Mouse (Mus musculus): ENCODE measurements around the gene Zfand2b. TPM values are rescaled to one million over a fixed set of nuclear protein-coding genes. Genes with fewer than 3 reads are reported as not detected.

Zfand2b gene
- total RNA-seq, 2 experiments from 2014 or later: 16.3 to 16.7 TPM

DNA sequence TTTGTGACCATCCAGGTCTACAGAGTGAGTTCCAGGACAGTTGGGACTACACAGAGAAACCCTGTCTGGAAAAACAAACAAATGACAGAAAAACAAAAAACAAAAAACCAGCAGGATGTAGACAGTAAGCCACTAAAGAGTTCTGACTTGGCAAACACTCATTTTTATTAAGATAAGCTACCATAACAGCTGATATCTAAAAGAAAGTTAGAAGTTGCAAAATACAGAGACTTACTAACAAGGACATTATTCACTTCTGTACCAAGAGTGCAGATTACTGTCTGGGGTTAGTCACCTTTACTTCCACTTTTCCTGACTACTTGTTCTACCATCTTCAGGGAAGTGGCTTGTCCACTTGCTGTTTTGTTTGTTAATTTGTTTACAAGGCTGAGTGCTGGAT, 9.5 kb upstream of the Zfand2b start:
- intact Hi-C loops (cut with DNase I): no loop called here
- DNase-seq: no peak

DNA sequence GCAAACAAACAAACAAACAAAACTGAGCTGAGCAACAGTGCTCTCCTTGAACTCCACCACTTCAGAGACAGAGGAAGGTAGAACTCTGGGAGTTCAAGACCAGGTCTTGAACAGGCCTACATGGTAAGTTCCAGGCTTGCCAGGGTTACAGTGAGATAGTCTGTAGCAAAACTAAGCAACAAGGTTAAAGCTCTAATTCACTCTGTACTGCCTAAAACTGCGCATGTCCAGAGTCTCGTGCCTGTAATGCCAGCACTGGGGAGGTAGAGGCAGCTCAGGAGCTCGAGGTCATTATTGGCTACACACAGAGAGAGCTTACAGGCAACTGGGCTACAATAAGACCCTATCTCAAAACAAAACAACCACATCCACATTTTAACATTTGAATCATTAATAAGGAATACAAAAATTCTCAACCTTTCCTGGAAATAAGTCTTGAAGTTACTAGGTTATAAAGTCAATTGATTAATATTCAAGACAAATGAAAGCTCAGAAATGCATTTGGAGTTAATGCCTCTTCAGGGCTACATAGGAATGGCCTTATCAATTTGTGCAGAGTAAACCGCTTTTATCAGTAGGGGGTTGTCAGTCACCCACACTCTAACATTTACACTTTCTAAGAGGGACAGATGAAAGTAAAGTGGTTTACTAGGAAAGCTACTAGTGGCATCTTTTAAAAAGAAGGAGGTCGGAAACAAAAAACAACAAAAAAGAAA, 8.7 kb upstream of the Zfand2b start:
- intact Hi-C loops (cut with DNase I): no loop called here

DNA sequence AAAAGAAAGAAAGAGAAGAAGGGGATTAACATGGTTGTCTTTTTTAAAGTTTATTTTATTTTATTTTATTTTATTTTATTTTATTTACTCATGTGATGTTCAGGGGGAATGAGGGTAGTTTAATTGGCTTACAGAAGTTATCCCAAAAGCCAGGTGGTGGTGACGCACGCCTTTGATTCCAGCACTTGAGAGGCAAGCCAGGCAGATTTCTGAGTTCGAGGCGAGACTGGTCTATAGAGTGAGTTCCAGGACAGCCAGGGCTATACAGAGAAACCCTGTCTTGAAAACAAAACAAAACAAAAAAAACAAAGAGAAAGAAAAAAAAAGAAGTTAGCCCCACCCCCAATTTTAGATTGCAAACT, 8.2 kb upstream of the Zfand2b start:
- intact Hi-C loops (cut with DNase I): no loop called here

More for the DNA sequence above, 8.7 kb upstream of the Zfand2b start:
- no peak for DNase-seq

DNA sequence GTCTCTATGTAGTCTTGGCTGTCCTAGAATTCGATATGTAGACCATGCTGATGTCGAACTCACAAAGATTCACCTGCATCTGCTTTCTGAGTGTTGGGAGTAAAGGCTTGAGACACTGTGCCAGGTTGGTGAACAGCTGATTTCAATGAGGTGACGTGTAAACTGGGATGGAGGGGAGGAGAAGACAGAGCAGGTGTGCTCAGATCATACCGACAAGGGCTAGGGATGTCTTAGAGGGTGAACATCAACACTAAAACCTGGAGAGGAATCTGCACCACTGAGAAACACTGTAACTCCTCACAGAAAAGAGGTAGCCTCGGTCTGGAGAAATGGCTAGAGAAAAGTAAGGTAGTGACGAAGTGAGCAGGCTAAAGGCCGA, 364 bp upstream of the Zfand2b start:
- no peak for DNase-seq
- intact Hi-C loops (cut with DNase I): loop anchor here (1.0 kb wide), 1 partner anchor 149 kb away; the partner anchor contains the start of gene Dnpep

More for the DNA sequence above, 8.2 kb upstream of the Zfand2b start:
- no peak for DNase-seq

DNA sequence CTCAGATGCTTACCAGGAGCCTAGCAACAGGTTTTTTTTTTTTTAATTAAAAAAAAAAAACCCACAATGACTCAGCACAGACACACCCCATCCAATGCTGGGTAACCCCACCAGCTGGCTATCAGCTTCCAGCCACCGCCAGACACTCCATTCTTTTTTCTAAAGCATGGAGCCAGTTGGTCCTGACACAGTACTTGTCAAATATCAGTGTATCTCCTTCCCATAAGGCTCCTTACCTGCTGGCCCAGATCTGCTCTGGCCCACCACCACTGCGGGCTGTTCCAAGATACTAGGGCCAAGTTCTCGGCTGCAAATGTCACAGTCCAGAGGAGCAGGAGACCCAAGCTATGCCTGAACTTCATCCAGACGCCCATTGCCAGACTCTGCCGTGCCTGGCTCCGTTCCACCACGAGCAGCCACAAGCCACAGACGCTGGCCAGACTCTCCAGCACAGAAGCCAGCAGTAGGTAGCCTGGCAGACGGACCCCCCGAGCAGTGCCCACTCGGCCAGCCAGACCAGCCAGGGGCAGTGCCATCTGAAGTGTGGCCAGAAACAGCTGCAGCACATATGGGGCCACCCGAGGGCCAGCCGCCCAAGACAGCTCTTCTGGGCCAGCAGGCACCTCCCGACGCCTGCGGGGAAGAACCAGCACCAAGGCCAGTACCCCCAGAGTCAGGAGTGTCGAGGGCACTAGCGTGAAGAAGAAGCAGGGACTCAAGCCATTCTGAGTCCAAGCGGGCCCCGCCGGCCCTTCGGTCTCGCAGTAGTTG, 11.1 kb downstream of the Zfand2b start:
- peak; percentile 27 to 51 for DNase-seq
- intact Hi-C loops (cut with DNase I): no loop called here

DNA sequence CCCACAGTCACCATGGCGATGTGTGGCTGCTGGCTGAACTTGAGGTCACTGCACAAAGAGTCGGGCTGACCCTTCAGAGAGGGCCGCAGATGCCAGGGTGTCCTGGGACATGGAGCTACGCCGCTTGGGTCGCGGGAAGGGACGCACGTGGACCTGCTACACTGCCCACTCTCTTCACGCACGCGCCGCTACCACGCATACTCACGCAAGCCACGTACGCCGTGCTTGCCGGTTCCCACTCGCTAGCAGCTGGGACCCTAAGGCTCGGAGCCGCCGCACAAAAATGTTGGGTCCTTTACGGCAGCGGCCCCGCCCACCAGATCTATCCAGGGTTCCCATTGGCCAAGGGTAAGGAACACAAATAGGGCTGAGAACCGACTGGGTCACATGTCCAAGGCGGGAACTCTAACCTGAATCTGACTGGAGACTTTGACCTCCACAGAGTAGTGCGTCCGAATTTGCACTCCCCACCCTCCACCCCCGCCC, 11.7 kb downstream of the Zfand2b start, which contains the start of gene Abcb6:
Gene Abcb6 (minus strand): TSS at position 288 of the 486 bp plus-strand sequence.
- DNase-seq: peak; percentile 78
- intact Hi-C loops (cut with DNase I): no loop called here

DNA sequence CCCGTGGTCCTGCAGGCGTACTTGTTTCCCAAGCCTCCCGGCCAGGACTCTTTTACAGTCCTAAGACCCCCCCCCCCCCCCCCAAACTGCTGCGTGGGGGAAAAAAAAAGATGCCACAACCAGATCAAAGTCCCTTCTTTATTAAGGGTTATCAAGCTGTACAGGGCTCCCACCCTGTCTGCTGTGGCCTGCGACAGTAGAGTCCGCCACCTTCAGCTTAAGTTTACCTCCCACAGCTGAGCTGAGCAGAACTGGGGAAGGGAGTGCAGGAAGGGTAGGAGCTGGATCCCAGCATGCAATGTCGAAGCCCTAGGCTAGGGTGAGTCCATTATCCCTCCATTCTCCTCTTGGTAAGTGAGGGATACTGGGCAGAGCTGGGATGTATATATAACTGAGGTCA, 12.3 kb downstream of the Zfand2b start:
- no peak for DNase-seq
- intact Hi-C loops (cut with DNase I): no loop called here

DNA sequence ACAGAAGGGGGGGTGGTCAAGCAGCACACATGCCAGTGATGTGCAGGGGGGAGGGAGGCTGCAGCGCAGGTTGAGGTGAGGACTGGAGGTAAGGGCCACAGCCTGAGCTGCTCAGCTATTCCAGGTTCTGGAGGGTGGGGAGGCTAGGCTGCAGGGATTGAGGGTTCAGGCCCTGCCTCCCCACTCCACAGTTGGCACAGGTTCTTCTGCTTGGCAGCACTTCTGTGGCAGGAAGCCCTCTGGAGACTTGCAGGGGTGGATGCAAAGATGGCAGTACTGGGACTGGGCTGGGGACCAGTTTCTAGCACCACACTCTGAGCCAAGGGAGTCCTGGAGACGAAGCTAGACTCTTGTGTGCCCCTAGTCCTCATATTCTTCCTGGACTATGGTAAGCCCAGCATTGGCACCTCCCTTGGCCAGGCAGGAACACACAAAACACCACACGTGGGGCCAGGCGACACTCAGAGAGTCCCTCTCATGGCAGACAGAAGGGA, 13.0 kb downstream of the Zfand2b start:
- intact Hi-C loops (cut with DNase I): no loop called here
- no peak for DNase-seq

DNA sequence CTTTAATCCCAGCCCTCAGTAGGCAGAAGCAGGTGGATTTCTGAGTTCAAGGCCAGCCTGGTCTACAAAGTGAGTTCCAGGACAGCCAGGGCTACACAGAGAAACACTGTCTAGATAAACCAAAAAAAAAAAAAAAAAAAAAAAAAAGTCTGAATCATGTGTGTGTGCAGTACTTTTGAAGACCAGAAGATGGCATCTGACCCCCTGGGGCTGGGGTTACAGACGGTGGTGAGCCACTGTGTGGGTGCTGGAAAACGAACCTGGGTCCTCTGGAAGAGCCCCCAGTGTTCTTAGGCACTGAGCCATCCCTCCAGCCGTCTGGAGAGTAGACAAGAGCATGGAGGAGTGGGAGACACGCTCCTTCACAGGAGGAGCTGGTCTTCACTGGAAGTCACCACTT, 13.7 kb downstream of the Zfand2b start:
- DNase-seq: no peak
- intact Hi-C loops (cut with DNase I): no loop called here

DNA sequence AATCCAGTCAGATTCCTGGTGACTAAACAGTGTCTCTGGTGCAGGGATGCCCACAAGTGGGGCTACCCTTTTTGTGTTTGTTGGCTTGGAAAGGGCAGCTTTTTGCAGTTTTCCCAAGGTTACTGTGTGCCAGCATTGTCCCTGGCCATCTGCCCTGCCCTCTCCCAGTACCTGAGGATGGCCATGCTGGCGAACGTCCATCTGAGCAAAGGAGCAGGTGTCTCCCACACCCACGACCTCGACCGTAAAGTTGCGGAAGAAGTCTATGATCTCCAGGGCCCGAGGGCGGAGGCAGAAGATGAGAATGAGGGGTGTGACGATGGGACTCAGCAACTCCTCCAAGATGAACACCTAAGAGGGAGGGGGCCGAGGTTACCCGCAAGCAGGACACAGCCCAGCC, 17.0 kb downstream of the Zfand2b start:
- no peak for DNase-seq

DNA sequence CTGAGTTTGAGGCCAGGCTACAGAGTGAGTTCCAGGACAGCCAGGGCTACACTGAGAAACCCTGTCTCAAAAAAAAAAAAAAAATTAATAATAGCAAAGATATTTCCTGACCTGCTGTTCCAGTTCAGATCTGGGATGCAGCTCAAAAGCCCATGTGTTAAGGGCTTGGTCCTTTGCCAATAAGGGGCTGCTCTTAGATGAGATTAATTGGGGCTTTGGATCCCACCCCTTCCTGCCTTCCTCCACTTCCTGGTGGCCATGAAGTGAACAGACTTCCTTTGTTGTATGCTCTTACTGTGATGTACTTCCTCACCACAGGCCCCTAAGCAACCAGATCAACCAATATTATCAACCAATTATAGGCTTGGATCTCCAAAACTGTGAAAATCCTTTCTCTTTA, 18.7 kb downstream of the Zfand2b start:
- intact Hi-C loops (cut with DNase I): no loop called here
- DNase-seq: no peak

More for the DNA sequence above, 17.0 kb downstream of the Zfand2b start:
- intact Hi-C loops (cut with DNase I): no loop called here

DNA sequence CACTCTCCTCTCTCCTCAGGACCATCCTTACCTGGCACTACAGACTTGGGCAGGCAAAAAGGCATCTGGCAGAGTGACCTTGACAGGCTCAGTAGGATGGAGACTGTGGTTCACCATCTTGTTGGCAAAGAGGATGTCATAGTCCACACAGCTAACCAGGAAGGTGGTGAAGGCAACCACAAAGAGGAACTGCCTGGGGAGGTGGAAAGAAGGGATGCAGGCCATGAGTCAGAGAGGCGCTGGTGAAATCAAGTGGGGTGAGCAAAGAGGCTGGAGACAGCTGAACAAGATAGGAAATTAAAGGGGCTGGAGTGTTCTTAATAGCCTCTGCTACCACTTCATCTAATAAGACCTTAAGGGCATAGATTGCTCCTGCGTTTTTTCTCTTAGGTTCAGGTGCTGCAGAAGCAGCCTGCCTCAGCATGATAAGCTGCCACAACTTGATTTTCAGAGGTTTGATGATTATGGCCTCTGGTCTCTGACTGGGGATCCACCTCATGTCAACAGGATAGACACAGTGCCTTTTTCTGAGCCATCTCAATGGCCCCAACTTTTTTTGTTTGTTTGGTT, 19.6 kb downstream of the Zfand2b start:
- intact Hi-C loops (cut with DNase I): no loop called here

DNA sequence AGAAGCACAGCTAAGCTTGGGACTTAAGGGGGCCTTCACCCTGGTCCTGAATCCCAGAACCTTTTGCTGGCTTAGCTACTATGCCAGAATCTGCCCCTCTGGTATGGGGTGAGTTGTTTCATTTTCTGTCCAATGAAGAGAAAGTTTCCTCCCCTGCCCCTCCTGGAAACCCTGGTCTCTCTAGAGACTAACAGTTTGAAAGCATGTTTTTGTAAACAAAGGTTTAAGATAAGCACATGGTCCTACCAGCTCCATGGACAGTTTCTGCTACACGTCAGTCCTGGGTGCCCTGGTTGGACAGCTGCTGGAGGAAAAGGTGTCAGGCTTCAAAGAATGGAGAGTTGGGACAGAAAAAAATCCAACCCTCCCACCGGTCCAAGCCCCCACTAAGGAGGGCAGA, 22.1 kb downstream of the Zfand2b start:
- no peak for DNase-seq
- intact Hi-C loops (cut with DNase I): no loop called here

More for the DNA sequence above, 19.6 kb downstream of the Zfand2b start:
- DNase-seq: no peak

DNA sequence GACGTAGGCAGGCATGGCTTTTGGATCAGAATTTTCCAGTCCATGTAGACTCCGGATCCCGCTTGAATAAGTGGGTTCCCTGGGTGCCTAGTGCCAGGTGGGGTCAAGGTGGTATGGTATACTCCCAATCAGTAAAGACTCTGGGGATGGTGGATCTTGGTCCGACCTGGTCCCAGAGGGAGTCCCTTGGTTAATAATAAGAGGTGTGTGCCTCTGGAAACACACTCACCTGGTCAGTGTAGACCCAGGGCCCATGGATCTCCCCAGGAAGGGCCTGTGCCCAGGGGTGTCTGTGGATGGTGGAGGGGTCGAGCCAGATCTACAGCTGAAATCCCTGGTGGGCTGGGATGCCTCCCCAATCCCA, 22.8 kb downstream of the Zfand2b start:
- no peak for DNase-seq
- intact Hi-C loops (cut with DNase I): no loop called here

DNA sequence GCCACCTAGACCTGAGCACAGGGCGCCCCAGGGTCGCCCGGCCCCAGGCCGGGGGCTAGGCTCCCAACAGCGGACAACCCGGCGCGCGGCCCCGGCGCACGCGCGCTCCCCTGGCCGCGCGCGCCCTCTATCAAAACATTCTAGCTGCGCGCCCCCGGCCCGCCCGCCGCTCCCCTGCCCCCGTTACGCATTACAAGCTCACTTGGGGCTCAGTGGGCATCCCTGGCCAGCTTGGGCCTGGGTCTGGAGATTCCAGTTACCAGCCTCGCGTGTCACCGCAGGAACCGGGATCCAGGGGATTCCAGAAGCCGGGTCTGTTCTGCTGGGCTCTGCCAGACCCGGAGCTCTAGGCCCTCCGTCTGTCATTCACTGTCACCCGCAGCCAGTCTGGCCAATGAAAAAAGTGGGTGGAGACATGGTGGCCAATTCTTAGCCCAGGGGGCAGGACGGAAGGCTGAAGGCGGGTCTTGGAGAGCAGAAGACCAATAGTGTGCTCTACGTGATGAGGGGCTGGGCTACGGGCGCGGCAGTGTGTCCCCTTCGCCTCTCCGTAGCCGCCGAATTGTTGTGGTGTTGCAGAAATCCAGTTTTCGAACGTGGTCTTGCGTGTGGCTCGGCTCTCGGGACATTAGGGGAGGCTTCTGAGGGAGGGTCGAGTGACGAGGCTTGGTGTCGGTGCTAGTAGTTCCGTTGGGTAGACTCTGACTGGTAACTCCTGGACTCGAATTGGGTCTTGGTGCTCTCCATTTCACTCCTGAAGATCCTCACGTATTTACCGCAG, 23.4 kb downstream of the Zfand2b start, which contains the start of the genes Ankzf1 and Atg9a:
Gene Ankzf1 (plus strand): TSS at position 530 of the 781 bp plus-strand sequence.
Gene Atg9a (minus strand): TSS at position 575 of the 781 bp plus-strand sequence.
- DNase-seq: peak; percentile 88 to 93
- intact Hi-C loops (cut with DNase I): no loop called here

DNA sequence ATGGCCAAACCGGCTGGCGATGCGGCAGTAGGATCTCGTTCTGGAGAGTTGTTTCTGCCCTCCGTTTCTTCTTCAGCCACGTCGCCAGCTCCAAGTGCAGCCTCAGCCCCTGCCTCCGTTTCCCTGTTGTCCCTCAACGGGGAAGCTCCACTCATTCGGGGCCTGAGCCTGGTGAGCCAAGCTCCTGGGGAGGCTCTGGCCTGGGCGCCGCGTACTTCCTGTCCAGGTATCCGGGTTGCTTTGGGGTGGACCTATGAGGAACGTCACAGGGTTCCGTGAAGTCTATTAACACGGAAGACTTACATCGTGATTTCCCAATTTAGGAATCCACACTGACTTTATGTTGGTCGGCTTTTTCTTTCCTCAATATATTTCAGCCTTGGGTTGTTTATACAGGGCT, 24.0 kb downstream of the Zfand2b start:
- intact Hi-C loops (cut with DNase I): no loop called here

DNA sequence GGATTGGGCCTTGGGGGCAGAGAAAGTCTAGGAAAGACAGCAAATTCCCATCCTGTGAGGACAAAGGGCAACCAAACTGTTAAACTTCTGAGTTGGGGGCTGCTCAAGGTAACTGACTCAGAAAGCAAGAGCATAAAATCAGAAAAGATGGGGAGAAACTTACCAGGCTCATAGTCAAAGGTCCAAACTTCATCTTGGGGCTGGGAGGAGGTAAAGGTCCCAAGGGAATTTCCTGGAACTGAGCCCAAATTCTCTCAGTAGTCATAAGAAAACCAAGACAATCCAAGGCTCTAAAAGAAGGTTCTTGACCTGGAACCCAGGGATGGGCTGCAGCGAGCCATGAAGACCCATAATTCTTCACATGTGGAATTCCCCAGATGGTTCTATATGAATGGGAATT, 32.8 kb downstream of the Zfand2b start:
- intact Hi-C loops (cut with DNase I): no loop called here
- no peak for DNase-seq

More for the DNA sequence above, 24.0 kb downstream of the Zfand2b start:
- no peak for DNase-seq

DNA sequence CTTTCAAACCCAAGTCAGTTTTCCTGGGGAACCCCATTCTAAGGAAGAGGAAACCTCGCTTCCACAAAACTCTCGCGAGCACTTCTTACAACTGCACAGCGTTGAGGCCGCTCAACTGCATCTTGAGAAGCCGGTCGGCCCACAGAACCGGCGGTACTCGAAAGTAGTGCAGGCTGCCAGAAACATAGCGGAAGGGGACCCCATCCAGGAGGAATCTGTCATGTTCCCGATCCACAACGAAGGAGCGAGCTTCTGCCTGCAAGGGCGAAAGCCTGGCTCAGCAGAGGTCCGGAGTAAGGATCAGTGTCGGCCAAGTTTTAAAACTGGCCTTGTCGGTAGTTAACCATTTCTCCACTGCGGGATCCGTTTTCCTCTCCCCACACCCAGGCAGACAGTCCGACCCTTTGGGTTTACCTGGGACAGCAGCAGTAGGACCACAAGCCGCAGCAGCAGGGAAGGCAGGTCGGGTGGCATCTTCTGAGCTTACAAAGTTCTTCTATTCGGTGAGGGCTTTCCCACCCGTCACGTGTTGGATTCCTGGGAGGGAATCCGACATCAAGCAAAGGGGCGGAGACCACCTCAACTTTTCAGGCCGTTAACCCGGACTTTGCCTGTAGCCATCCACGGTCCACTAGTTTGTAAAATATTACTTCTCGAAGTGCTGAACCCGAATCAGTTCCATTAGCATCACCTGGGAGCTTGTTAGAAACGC, 40.7 kb downstream of the Zfand2b start:
- no peak for DNase-seq

More for the DNA sequence above, 40.7 kb downstream of the Zfand2b start:
- intact Hi-C loops (cut with DNase I): no loop called here

Data from gastrocnemius, postnatal 36 days (tissue).